Mouse (Mus musculus): Measurements from ENCODE around the gene Itpkb.

DNA sequence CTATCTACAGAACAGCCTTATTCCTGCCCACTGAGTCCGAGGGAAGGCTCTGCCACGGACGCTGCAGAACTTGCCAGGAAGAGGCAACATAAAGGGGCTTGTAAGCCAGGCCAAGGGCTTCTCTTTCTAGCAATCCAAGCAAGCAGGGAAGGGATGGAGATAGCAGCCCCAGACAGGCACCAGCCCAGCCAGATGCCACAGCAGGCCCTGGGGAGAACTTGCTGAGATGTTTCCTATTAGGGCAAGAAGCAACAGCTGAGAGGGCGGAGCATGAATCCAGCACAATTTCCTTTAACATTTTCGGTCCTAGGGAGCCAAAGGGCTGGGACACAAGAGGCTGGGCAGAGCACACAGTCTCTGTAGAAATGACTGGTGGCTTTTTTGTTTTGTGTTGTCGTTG is 128.0 kb downstream of the Itpkb start:
- TF ChIP-seq CTCF (IDR thresholded peaks at IDR 0.05; ENCODE audit: borderline replicate concordance, extremely low read depth, insufficient read depth, insufficient read length) (no peak), POLR2A (IDR thresholded peaks at IDR 0.05; ENCODE audit: borderline replicate concordance, extremely low read depth, insufficient read depth, insufficient read length, poor library complexity, severe bottlenecking) (no peak)
